Mouse (Mus musculus) splenic B cell, adult 2 months (primary cell): Measurements from ENCODE around the gene Akt2.
A peak's percentile ranks its signal among the peaks of the same experiment; 100 is the strongest.

ENCODE experiments used
- DNase-seq: peaks from one replicate; pipeline ENCODE4 v3.0.0-alpha.2; 2011; ENCODE audit warnings: low read depth, low spot score
- H3K27me3 ChIP-seq: 2 replicates; pipeline ENCODE4 v1.6.1; 2012; ENCODE audit warnings: mild to moderate bottlenecking, low read length, moderate library complexity, mixed read lengths; ENCODE audit not compliant: control insufficient read depth, poor library complexity, insufficient read depth, severe bottlenecking
- H3K36me3 ChIP-seq: 2 replicates; pipeline ENCODE4 v1.6.1; 2012; ENCODE audit warnings: mild to moderate bottlenecking, low read length, moderate library complexity, mixed read lengths; ENCODE audit not compliant: control insufficient read depth, poor library complexity, insufficient read depth, severe bottlenecking

Gene Akt2

DNA sequence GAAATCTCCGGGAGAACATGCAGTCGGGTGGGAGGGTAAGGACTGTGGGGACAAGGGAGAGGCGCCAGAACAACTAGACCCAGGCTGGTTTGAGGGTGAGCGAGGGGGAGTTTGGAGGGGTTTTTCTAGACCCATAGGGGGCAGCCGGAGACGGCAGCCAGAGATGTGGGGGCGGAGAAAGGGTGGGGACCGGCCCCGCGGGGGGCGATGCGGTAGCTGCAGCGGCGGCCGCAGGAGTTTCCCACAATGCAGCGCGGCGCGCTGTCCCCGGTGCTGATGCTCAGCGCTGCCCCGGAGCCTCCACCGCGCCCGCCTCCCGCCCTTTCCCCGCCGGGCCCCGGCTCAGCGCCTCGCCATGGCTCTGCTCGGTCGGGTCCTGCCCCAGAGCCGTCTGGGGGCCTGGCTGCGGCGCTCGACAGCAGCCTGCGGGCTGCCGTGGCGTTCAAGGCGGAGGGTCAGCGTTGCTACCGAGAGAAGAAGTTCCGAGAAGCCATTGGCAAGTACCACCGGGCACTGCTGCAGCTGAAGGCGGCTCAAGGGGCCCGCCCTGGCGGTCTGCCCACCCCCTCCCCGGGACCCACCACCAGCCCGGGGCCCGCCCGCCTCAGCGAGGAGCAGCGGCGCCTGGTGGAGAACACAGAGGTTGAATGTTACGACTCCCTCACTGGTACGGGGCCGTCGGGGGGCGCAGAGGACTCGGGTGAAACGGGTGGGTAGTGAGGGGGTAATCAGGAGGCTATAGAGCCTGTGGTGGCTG lies 62.5 kb downstream of the Akt2 start, which contains the start of gene Ttc9b:
Ttc9b (plus strand) TSS at position 235 of the 757 bp plus-strand sequence.
- Histone ChIP-seq H3K36me3 (no peaks in the 10 kb centered on the region), H3K27me3 (no peaks in the 10 kb centered on the region; the same call in none of the 2 replicates)
- DNase-seq = peak; percentile 61

GRCm38 (mm10) chr7:27654607-27655276 lies 63.4 kb downstream of the Akt2 start:
- H3K27me3 ChIP-seq = no peaks in the 10 kb centered on the region; the same call in none of the 2 replicates
- peak; percentile 57 for DNase-seq
- H3K36me3 ChIP-seq = no peaks in the 10 kb centered on the region

GRCm38 (mm10) chr7:27655545-27655944 lies 64.2 kb downstream of the Akt2 start:
- Histone ChIP-seq H3K36me3 (no peaks in the 10 kb centered on the region), H3K27me3 (no peaks in the 10 kb centered on the region; the same call in none of the 2 replicates)
- DNase-seq = no peak

DNA sequence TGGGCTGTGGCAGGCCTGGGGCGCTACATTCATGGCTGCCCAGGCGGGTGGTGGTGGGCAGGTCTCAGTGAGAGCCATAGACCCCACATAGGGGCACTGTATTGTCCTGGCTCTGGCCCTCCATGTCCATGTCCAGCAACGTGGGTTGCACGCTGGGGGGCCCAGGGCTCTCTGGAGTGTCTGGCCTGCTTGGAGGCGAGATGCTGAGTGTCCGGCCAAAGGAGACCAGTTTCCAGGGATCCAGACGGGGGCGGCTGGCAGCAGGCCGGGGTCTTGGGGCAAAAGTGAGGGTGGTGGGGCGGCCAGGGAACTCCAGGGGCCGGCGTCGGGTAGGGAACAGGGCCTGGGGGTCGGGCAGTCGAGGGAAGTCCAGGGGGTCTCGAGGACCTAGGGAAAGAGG lies 65.2 kb downstream of the Akt2 start:
- H3K27me3 ChIP-seq = no peaks in the 10 kb centered on the region; the same call in none of the 2 replicates
- no peaks in the 10 kb centered on the region; the same call in 1 of the 2 replicates for H3K36me3 ChIP-seq
- no peak for DNase-seq

GRCm38 (mm10) chr7:27657824-27658395 lies 66.6 kb downstream of the Akt2 start:
- Histone ChIP-seq H3K27me3 (no peaks in the 10 kb centered on the region; the same call in none of the 2 replicates), H3K36me3 (no peaks in the 10 kb centered on the region; the same call in 1 of the 2 replicates)
- no peak for DNase-seq

GRCm38 (mm10) chr7:27658712-27659663 lies 67.6 kb downstream of the Akt2 start:
- DNase-seq = no peak
- no peaks in the 10 kb centered on the region; the same call in none of the 2 replicates for H3K27me3 ChIP-seq

DNA sequence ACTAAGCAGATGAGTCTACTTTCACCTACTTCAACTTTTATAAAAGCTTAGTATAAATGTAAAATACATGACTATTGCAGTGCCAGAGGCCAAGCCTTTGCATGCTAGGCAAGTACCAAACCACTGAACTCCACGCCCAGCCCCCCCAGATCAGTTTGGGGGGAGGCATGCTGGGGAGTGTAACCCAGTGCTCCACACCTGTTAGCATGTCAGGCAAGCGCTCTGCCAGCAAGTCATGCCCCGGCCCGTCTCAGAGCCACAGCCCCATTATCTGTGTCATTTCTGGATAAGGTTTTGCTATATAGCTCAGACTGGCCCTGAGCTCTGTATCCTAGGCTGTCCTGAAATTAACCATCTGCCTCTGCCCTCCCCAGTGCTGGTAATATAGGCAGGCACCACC lies 70.7 kb downstream of the Akt2 start:
- H3K27me3 ChIP-seq = no peaks in the 10 kb centered on the region
- no peak for DNase-seq
- H3K36me3 ChIP-seq = no peaks in the 10 kb centered on the region; the same call in 1 of the 2 replicates

More at GRCm38 (mm10) chr7:27658712-27659663, 67.6 kb downstream of the Akt2 start:
- no peaks in the 10 kb centered on the region; the same call in 1 of the 2 replicates for H3K36me3 ChIP-seq

- no peaks in the 10 kb centered on the region for H3K36me3 ChIP-seq
- no peaks in the 10 kb centered on the region for H3K27me3 ChIP-seq
- DNase-seq = no peak
These were observed 81.8 kb downstream of the Akt2 start for GRCm38 (mm10) chr7:27673064-27673574.

- no peak for DNase-seq
- no peaks in the 10 kb centered on the region for H3K36me3 ChIP-seq
- no peaks in the 10 kb centered on the region for H3K27me3 ChIP-seq
These were observed 82.3 kb downstream of the Akt2 start for GRCm38 (mm10) chr7:27673575-27674131.

- DNase-seq = no peak
- H3K36me3 ChIP-seq = no peaks in the 10 kb centered on the region
These were observed 82.8 kb downstream of the Akt2 start for GRCm38 (mm10) chr7:27674195-27674521.

DNA sequence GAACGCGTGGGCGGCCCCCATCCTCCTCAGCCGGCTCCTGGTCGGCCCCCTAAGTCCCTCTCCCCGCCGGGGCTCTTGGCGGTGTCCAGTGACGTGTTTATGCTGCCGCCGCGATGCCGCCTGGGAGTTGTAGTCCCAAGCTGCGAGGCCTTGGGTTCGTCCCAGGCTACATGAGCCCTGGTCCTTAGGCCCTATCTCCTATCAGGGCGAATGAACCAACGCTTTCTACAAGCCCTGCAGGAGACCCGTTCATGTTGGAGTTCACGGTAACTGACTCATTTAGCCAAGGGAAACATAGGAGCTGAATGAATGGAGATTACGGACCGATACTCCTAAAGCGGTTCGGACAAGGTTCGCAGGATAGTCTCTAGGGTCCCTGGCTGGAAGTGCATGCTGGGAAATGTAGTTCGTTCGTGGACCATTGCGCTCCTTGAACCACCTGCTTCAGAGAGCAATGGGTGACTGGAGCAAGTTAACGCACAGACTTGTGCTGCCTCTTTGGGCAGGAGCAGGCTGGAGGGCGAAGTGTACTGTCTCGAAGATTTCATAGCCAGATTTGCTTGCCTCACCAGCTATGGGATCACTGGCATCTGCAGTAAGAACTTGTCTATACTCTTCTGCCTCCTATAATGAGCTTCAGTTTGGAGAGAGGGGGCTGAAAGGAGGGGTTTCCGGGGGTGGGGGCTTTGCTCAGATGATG lies 83.3 kb downstream of the Akt2 start, which contains the start of gene Map3k10:
Map3k10 (minus strand) TSS at position 77 of the 700 bp plus-strand sequence.
- Histone ChIP-seq H3K27me3 (no peaks in the 10 kb centered on the region), H3K36me3 (no peaks in the 10 kb centered on the region)
- peak; percentile 94 for DNase-seq

More at GRCm38 (mm10) chr7:27674195-27674521, 82.8 kb downstream of the Akt2 start:
- H3K27me3 ChIP-seq = no peaks in the 10 kb centered on the region

- H3K27me3 ChIP-seq = no peaks in the 10 kb centered on the region
- no peak for DNase-seq
These were observed 83.9 kb downstream of the Akt2 start for GRCm38 (mm10) chr7:27675222-27675612.

DNA sequence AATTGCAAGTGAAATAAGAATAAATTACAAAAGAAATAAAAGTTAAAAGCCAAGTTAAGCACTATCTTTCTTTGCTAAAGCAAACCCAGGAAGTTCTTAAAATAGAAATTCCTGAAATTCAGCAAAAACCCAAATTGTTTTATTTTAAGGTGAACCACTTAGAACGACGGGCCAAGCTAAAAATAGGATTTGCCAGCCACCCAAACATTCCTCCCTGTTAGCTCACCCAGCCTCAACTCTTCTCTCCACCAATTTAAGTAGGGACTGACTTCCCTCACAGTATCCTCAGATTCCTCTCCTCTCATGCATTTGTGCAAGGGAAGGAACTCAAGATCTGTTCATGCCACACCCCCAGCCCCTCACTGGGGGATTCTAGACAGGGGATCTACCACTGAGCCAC lies 91.9 kb downstream of the Akt2 start:
- no peaks in the 10 kb centered on the region for H3K27me3 ChIP-seq
- no peak for DNase-seq
- no peaks in the 10 kb centered on the region for H3K36me3 ChIP-seq

More at GRCm38 (mm10) chr7:27675222-27675612, 83.9 kb downstream of the Akt2 start:
- H3K36me3 ChIP-seq = no peaks in the 10 kb centered on the region
